In genomic region chr4:84101923-84102322, GRCm38 (mm10) we compare ENCODE assay signal across 27 mouse cellular contexts.
"Had no signal": no experiment of that assay in that cellular context is flagged by ENCODE, and none has a peak within 500 bp of the region (broad histone marks: within the 10 kb centered on the region; RNA-seq: fewer than 3 reads in every experiment).

No protein-coding gene starts in this region.

- H3K36me3 ChIP-seq: heart, embryonic 13.5 days; heart, embryonic 15.5 days; hindbrain, embryonic 13.5 days; hindbrain, embryonic 15.5 days; limb, embryonic 10.5 days; limb, embryonic 12.5 days; liver, embryonic 13.5 days; liver, embryonic 15.5 days had no signal

- DNase-seq: gastrocnemius, postnatal 14 days; gastrocnemius, postnatal 36 days; heart, adult 11 months; heart, adult 2 months; heart, postnatal 14 days; heart, postnatal 36 days; kidney, adult 11 months; kidney, adult 2 months; kidney, postnatal 10 days; kidney, postnatal 25 days; kidney, postnatal 4 days; liver; liver, embryonic 13.5 days; liver, postnatal 0 days had no signal

- H3K27me3 ChIP-seq: heart, embryonic 13.5 days; heart, embryonic 15.5 days; hindbrain, embryonic 13.5 days; hindbrain, embryonic 15.5 days; limb, embryonic 12.5 days; liver, embryonic 13.5 days; liver, embryonic 15.5 days had no signal

- H3K4me1 ChIP-seq: heart, embryonic 13.5 days; heart, embryonic 15.5 days; hindbrain, embryonic 13.5 days; hindbrain, embryonic 15.5 days; liver, embryonic 13.5 days; liver, embryonic 15.5 days had no signal

- H3K4me2 ChIP-seq: heart, embryonic 11.5 days; heart, embryonic 13.5 days; heart, embryonic 15.5 days; hindbrain, embryonic 13.5 days; hindbrain, embryonic 15.5 days; limb, embryonic 12.5 days; liver, embryonic 11.5 days; liver, embryonic 13.5 days; liver, embryonic 15.5 days had no signal

- H3K4me3 ChIP-seq: heart, adult 2 months; heart, embryonic 13.5 days; heart, embryonic 15.5 days; hindbrain, embryonic 13.5 days; hindbrain, embryonic 15.5 days; layer of hippocampus, adult 2 months; left cerebral cortex, adult 2 months; limb, embryonic 10.5 days; limb, embryonic 12.5 days; liver, embryonic 13.5 days; liver, embryonic 15.5 days had no signal

- ATAC-seq: hindbrain, postnatal 0 days; intestine, embryonic 16.5 days; liver, postnatal 0 days had no signal

- H3K27ac ChIP-seq: heart, adult 2 months; heart, embryonic 13.5 days; heart, embryonic 15.5 days; hindbrain, embryonic 13.5 days; hindbrain, embryonic 15.5 days; hindbrain, postnatal 0 days; layer of hippocampus, adult 2 months; left cerebral cortex, adult 2 months; limb, embryonic 12.5 days; liver, embryonic 13.5 days; liver, embryonic 15.5 days had no signal

- H3K9ac ChIP-seq: heart, embryonic 13.5 days; heart, embryonic 15.5 days; hindbrain, embryonic 13.5 days; hindbrain, embryonic 15.5 days; limb, embryonic 12.5 days; liver, embryonic 13.5 days; liver, embryonic 15.5 days; liver, postnatal 0 days had no signal

- H3K9me3 ChIP-seq: heart, embryonic 13.5 days; heart, embryonic 15.5 days; hindbrain, embryonic 13.5 days; hindbrain, embryonic 15.5 days; limb, embryonic 10.5 days; limb, embryonic 12.5 days; liver, embryonic 13.5 days; liver, embryonic 15.5 days had no signal
